Mouse (Mus musculus) fibroblast of lung, adult 2 months (primary cell): ENCODE data around the gene Tax1bp3.
A peak's percentile ranks its signal among the peaks of the same experiment; 100 is the strongest.

Source experiments
- DNase-seq: peaks from one replicate; pipeline ENCODE4 v3.0.0-alpha.2; 2011; ENCODE audit warnings: low read depth

The Tax1bp3 gene

DNA sequence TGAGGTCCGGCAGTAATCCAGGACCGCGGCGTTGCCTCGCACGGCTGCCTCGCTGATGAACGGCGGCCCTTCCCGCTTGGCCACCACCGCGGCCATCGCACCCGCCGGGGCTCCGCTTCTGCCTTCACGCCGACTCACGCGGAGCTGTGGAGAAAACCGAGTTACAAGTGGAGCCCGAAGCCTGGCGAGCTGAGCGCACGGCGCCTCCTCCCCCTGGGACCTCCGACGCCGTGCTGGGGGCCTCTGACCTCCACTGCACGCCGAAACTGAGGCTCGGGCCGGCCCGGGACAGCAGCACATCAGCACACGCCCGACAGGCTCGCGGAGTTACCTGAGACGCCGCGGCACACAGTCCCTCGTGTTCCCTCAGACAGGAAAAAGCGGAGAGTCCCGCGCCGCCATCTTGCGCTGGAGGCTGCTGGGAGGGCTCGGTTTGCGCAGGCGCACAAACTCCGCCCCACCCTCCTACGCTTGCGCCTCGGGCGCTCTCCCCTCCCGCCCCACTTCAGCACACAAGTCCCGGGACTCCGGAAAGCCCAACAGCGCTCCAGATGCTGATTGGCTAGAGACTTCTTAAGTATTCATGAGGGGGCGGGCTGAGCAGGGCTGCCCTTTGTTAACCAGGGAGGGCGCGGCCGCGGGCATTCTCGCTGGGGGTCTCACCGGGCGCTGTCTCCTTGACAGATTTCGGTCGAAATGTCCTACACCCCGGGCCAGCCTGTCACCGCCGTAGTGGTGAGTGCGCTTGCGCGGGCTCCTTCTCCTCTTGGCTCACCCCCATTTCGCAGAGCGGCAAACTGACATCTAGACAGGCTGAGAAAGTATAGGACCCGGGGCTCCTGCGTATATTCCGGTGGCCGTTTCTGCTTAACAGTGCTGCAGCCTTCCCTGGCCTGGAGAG lies at the start of gene Tax1bp3, which contains the start of gene Emc6:
Tax1bp3 (plus strand) TSS at position 476 of the 901 bp plus-strand sequence.
Emc6 (minus strand) TSS at position 430 of the 901 bp plus-strand sequence.
- peak; percentile 95 for DNase-seq

DNA sequence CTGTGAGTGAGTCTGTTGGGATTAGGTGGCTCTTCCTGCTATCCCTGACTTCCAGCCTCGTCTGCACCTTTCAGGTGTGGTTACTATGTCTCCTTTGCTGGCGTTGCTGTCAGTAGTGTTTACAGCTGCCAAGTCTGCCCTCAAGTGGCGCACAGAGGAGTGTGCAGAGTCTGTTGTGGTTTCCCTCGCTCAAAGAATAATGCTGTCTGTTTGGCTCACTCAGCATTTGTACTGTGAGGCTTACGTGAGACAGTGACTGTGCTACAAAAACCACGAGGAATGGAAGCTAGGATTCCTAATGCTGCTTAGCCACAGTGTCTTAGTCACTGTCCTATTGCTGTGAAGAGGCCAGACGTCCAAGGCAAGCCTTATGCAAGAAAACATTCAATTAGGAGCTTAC lies 45.9 kb upstream of the Tax1bp3 start:
- DNase-seq: no peak

DNA sequence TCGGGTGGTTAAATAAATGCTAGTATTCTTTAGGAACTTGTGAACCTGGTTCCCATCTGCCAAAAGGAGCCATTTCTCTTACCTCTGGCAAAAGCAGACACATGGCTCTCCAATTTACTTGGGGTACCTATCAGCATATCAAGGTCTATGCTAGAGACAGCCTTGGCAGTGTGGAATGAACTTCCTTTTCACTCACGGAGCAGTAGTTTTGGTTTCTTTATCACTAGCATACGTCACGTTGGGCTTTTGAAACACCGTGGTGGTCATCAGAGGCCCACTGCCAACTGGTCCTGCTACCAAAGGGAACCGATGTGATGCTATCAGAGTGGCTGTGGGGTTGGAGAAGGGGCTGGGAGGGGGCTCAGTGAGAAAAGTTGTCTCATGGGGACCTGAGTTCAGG lies 43.9 kb upstream of the Tax1bp3 start:
- no peak for DNase-seq

DNA sequence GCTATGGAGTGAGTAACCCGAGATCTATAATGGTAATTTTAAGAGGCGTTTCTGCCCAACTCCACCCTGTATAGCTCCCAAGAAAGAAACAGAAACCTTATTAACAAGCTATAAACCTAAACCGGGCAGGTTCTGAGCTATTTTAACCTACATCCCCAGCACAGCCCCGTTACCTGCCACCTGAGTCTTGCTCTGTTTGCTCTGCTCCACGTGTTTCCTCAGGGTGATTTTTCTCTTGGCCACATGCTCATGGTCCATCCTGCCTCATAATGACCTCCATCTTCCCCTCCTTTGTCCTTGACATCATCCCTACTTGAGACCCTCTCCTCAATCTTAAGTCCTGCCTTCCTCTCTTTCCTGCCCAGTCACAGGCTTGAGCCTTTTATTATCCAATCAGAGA lies 42.7 kb upstream of the Tax1bp3 start:
- no peak for DNase-seq

DNA sequence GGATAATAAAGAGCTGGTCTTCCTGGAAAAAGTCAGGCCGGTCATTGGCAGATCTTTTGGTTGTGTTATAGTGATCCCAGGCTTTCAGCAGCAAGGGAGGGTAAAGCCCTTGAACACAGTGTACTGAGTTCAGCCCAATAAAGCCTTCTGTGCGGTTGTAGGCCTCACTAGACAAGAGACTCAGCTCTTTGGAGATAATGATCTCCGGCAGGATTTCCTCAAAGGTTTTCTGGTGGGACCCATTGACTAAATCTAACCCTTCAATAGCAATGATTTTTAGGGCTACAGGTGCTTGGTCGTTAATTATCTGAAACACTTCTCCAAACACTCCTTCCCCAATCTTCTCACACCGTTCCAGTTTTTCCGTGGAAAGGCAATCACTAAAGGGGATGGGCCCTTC lies 40.3 kb upstream of the Tax1bp3 start:
- no peak for DNase-seq

DNA sequence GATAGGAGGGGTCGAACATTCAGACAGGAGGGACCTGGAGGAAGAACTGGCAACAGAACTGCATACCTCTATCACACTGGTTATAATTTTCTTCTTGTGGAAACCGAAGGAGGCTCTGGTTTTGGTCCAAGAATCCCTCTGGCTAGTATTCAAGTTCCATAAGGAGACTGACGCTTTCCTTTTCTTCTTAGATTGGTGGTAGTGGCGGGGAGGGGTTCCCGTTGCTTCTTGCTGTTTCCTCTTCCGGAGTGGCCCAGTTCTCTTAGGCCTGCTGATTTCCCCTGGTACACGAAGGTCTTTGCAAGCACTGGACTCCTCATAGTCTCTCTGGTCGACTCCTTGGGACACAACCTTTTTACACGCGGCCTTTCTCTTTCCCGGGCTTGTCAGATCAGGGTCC lies 39.8 kb upstream of the Tax1bp3 start:
- DNase-seq: no peak

DNA sequence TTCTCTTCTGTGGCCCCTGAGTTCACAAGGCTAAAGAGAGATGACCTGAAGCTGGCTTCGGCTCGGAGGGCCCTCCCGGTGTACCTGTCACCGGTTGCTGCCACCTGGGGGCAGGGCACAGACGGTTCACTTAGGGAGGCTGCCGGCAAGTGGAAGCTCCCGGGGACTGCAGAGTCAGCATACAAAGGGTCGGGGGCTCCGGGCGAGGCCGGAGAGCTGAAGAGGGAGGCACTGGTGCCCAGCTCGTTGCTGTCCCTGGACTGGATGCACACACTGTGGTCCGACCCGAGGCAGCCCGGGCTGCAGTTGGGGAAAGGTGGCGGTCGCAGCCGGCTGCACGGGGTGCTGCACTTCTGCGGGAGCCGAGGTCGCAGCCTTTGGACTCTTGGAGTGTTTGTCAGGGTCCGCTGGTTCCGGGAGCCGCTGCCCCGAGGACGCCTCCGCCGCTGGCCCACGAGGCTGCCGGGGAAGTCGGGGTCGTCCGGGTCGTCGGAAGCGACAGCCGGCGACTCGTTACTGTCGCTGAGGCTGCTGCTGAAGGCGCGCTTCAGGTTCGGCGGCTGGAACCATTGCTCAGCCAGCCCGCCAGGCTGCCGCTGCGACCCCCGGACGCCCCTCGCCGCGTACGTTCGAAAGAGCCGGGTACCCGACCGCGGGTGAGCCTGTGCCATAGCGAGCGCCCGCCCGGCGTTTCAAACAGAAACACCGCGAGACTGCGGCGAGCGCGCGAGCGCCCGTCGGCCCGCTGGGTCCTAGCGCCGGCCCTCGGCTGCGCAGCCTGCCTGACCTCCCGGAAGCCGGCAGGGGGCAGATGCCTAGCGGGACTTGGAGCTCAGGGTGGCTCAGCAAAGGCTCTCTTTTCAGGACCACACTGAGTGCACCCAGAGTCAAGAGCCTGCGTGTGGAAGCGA lies 39.0 kb upstream of the Tax1bp3 start, which contains the start of gene Haspin:
Haspin (minus strand) TSS at position 704 of the 911 bp plus-strand sequence.
- peak; percentile 49 for DNase-seq

DNA sequence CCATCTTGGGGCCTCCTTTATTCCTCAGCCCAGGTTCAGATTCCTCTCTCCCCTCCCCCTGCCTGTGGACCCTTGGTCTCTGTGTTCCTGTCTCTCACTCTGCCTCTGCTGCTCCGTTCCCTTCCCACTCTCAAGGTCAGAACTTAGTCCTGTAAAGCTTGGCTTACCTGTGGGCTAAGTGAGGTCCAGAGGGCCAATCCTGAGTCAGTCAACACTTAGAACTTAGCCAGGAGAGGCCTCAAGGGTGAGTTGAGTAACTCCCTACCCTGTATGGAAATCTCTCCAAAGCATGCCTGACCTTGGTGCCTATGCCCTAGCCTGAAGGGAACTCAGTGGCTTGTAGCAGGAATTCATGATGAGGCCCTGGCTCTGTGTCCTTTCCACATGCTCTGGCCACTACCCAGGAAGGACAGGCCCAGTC lies 32.6 kb upstream of the Tax1bp3 start:
- no peak for DNase-seq

DNA sequence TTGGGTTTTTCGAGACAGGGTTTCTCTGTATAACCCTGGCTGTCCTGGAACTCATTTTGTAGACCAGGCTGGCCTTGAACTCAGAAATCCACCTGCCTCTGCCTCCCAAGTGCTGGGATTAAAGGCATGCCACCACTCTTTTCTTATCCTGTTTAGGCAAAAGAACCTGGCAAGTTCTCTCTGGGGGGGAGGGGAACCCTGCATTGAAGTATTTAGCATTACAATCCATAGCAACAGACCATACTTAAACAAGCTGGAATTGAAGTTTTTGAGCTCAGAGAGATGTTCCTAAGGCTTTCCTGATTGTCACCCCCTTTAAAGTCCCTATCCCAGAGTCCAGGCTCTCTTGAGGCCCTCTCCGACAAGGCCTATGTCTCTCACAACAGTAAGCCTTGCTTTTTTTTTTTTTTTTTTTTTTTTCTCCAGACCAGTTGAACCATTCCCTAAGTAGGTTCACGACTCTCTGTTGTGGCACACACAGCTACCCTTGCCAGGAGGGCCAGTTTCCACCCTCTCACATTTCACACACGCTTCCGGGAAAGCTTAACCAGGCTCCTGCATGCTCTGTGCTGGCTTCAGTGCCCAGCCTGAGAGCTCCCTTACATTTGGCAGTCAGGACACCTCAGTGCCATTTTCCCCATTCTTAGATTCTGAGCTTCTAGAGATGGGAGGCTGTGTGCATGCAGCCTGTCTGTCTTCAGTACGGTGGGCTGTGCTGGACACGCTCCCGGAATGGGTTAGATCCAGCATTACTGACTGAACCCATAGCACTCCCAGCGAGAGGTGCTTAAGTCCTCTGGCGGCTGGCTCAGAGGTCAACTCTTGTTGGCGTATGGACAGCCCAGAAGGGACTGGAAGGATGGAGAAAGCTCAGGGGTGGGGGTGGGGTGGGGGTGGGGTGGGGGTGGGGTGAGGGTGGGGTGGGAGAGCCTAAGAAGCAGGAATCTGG lies 30.6 kb upstream of the Tax1bp3 start:
- no peak for DNase-seq

DNA sequence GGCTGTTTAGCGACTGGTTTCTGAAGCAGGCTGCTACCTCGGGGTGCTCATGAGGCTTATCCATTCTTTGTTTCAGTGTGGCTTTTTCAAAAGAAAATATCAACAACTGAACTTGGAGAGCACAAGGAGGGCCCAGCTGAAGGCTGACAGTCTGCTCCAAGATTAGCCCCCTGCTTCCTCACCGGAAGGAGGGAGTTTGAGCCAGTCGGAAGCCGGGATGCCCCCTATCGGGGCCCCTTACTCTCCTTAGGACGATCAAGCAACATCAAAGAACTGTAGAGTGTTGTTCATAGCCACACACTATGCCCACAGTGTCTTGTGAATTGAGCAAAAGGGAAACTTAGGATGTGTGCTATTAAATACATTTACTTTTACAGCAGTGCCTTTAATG lies 29.9 kb upstream of the Tax1bp3 start:
- DNase-seq: no peak

DNA sequence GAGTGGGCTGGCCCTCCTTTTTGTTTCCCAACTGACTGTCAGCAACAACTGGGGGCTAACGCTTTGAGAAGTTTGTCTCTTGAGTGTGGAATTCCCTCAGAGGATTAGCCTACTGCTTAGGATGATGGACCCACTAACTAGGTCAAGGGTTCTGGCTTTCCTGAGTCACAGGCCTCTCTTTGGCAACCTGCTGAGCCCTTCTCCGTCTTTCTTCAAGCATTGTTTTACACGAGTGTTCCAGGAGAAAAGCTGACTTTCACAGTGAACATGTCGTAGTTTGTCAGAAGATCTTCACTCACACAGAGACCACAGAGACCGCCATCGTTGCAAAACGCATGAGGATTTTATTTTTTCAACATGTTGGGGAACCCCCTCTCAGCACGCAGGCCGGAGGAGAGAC lies 28.7 kb upstream of the Tax1bp3 start:
- DNase-seq: no peak

DNA sequence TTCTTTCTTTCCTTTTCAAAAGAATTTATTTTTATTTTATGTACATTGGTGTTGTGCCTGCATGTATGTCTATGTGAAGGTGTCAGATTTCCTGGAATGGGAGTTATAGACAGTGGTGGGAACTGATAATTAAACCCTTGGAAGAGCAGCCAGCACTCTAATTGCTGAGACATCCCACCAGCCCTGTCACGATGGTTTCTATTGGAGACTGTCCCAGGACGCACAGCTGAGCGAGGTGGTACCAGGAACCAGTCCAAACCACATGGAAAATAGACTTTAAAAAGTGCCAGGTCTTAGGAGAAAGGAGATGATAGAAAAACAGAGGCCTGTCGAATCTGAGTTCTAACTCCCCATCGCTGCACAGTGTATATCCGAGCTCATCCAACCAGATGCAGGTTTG lies 21.8 kb upstream of the Tax1bp3 start:
- DNase-seq: peak; percentile 27

DNA sequence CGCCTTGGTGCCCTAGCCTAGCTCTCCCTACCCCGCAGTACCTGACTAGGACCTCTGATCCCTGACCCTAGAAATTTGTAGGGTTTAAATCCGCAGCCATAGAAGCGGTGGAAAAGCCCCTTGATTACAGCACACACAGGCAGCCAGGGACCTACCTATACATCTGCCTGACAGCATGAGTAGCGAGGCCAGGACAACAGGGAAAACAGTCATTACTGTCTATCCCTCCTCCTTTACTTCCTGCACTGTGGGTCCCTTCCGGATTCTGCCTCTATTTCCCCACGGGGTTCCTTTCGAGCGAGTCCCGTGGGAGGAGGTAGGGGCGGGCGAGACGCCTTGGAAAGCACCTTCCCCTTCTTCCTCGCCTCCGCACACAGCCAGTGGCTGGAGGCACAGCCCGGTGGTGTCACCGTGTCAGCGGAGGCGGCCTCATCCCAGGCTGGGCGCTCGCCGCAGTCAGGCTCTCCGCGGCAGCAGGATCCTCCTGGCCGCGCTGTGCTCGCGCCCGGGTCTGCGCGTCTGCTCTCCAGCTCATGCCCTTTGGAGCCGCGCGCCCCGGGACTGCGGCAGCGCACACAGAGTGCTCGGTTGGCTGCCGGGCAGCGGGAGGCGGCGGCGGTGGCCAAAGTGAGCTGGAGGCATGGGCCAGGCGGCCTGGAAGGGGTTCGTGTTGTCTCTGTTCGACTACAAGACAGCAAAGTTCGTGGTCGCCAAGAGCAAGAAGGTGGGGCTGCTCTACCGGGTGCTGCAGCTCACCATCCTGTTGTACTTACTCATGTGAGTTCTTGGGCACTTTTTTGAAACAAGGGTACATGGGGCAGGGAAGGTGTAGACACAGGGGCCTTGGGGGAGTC lies 16.7 kb upstream of the Tax1bp3 start, which contains the start of gene P2rx5:
P2rx5 (plus strand) TSS at position 465 of the 854 bp plus-strand sequence.
- DNase-seq: no peak

DNA sequence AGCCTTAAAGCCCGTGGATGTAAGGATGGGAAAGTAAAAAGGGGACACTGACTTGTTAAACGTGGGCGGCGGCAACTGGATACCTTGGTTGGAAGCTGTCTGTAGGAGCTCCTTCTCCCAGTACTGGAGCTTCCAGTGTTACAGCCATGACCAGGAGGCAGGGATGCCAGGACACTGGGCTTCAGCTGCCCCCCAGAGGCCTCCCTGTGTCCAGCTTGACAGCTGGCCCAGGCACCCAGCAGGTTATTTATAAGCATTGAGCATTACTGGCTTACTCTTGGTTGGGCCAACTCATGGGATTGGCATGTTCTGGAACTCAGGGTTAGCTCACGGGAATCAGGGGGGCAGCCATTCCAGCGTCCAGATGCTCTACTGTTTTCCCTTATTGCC lies 16.1 kb upstream of the Tax1bp3 start:
- peak; percentile 48 for DNase-seq

DNA sequence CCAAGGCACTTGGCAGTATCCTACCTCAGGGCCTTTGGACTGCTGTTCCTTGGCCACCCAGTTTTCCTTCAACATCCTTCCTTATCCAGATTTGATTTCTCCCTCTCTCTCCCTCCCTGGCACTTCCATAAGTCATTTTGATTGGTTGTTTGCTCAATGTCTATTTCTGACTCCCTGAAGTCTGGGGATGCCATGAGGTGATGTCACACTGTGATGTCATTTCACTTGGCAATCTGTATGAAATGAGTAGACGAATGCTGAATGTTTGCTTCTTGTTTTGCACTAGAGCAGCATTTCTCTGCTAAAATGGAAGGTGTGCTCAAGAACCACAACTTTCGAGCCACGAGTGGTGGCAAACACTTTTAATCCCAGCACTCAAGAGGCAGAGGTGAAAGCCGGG lies 15.3 kb upstream of the Tax1bp3 start:
- no peak for DNase-seq

DNA sequence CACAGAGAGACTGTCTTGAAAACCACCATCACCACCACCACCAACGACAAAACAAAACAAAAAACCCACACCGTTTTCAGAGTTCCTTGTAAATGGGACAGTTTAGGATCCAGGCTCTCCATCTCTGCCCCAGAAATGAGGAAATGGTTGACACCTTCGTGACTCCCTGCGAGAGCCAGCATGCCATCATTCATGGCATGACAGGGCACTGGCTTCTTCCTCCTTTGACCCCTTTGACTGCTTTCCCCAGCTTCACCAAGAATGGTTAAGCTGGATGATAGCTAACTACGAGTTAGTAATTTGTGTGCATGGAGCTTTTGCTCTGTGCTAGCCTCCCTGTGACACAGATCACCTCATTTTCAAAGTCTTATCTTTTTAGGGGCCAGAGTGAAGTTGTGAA lies 14.6 kb upstream of the Tax1bp3 start:
- DNase-seq: no peak

DNA sequence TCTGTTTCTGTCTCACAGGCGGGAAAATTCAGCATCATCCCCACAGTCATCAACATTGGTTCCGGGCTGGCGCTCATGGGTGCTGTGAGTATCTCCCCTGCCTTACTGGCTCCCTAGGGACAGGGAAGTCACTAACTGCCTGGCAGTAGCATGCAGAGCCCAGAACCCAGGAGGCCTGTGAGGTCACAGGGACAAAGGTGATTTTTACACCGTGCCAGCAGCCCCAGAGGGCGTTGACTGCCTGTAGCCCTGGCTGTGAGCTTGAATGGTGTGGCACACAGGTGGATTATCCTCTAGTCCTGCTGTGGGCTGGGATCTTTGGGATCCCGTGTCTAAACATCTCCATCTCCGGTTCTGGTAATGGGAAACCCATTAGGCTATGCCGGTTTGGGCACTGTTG lies 8.8 kb upstream of the Tax1bp3 start:
- DNase-seq: no peak

DNA sequence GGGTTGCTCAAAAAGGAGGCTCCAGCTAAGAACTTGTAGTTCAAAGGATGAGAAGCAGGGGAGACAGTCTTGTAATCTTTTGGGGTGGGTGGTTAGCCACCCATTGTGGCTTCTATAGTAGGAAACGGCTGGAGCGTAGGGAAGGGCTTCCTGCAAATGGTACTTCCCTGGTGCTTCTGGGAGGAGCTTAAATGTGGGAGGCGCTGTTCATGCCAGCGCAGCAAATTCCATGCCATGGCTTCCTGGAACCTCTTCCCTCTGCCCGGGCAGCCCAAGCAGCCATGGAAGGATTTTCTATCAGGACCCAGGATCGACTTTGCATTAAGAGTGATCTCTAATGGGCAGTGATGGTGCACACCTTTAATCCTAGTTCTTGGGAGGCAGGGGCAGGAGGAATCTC lies 8.3 kb upstream of the Tax1bp3 start:
- DNase-seq: no peak

DNA sequence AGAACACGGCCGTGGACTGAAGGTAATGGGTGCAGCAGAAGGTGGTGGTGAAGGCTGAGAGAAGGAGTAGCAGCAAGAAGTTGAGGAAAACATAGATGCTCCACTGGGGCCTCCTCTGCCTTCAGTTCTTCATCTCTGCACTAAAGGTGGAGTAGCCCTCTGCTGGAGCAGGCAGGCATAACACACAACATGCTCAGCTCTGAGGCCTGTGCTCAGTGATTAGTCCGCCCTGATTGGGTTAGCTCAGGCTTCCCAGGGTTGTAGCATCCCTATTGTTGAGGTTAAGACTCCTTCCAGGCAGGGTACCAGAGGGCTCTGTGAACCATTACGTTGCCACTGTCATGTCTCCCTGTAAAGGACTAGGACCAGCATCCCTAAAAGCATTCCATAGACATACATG lies 7.7 kb upstream of the Tax1bp3 start:
- DNase-seq: peak; percentile 19

DNA sequence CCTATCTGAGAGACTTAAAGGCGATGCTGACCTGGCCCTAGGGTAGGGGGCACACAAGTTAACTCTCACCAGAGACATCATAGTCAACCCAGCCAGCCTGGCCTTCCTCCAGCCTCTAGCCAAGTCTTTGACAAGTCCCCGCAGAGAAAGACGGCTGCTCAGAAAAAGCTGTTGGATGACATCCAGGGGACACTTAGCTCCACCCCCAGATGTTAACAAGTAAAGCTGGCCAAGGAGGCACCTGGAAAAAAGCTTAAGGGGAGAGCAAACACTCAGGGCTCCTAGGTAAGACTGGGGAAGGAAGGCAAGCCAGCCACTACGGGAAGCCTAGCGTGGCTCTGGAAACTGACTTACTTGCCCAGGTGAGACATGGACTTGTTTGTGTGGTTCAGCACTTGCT lies 4.7 kb upstream of the Tax1bp3 start:
- DNase-seq: no peak

DNA sequence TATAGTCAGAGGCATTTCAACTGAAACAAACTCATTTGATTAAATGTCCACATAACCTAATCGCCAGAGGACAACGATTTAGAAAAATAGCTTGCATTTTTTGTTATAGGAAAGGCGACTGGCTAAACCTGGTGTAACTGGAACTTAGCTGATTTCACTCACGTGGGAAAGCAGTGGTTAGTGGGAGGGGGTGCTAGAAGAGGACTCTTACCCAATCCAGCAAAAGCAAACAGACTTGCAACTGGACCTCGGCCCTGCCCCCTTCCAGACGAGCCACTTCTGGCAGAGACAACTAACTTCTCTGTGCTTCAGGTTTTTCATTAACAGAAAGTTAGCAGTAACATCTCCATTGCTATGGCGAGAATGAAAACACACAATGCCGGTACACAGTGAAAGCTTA lies 1.3 kb upstream of the Tax1bp3 start:
- no peak for DNase-seq
